Mouse (Mus musculus) naive thymus-derived CD4-positive, alpha-beta T cell, adult 2 months (primary cell): ENCODE data around the gene Zyg11a.

Source experiments
- DNase-seq: peaks from one replicate; pipeline ENCODE4 v3.0.0-alpha.2; 2011; ENCODE audit warnings: low read depth

Zyg11a gene

DNA sequence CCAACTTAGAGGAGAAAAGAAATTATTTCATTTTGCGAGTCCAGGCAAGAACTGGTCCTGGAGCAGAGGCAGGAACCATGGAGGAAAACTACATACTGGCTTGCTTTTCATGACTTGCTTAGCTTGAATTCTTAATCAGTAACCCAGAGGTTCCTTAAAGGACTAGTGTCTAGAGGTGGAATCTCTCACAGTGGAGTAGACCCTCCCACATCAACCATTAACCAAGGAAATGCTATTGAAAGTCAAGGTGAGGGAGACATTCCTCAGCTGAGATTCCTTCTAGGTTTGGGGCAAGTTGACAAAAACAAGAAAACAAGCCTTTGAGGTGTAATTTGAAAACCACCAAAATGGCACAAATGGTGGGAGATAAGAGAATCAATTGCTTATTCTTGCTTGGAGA, 73.0 kb downstream of the Zyg11a start, which contains the start of gene Scp2:
Gene Scp2, minus strand, starts transcription at position 119 of the 400 bp plus-strand sequence.
- no peak for DNase-seq

DNA sequence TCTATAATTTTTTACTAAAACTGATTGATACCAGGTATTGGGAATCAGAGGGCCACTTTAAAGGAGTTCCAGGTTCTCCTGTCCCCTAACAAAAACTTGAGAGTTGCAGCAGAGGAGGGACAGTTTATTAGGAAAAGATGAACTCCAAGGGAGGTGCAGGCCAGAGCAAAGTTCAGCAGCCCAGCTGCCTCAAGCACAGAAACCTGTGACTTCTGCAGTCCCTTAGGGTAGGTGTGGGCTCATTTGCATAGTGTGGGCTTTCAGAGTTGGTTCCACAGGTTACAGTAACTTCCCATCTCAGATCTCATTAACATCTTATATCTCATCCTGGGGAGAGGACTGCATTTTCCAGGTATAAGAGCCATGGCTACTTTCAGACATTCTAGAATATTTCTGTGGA, 74.1 kb downstream of the Zyg11a start:
- no peak for DNase-seq

DNA sequence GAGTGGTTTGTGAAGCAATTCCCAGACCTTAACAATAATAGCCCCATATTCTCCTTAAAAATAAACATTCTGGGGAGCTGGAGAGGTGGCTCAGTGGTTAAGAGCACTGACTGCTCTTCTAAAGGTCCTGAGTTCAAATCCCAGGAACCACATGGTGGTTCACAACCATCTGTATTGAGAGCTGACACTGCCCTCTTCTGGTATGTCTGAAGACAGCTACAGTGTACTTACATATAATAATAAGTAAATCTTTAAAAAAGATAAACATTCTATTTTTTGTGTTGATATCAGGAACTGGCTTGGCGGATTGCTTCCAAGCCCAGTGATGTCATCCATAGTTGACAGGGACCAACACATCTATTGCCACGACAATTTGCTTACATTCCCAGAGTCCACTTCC, 74.7 kb downstream of the Zyg11a start:
- peak; percentile 34 for DNase-seq

DNA sequence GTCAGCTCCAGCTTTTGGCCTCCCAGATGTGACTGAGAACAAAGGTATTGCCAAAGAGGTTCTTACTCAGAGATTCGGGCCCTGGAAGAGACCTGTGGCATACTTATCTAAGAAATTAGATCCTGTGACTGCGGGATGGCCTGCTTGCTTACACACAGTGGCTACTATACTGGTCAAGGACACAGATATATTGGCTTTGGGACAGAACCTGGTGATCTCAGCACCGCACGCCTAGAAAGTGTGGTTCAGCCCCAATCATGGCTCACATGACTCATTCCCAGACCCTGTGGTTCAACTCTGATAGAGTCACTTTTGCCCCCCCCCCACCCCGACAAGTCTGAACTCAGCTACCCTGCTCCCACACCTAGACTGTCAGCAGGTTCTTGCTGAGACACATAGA, 80.9 kb downstream of the Zyg11a start:
- DNase-seq: no peak
